Mouse (Mus musculus) layer of hippocampus, postnatal 14 days (tissue): ENCODE measurements around the gene Trim5. TPM values are rescaled to one million over a fixed set of nuclear protein-coding genes. Genes with fewer than 3 reads are reported as not detected.
"Not testable (repeated sequence)": the region's sequence is repeated elsewhere in the genome, so short reads cannot be mapped to it uniquely, and the experiment has no call there.

ENCODE experiments used
- DNase-seq, 2 experiments: peaks; one replicate each; pipeline ENCODE4 v3.0.0; 2021 to 2022; ENCODE audit warnings: low spot score in 2 of 2, mixed read lengths in 1 of 2
- long read RNA-seq, 2 experiments: library from polyadenylated mRNA; stranded (forward); transcript quantifications; one replicate each; pipeline ENCODE4 v2.0.0; 2021
- total RNA-seq, 2 experiments: library from RNA; stranded (reverse); gene quantifications; 2 replicates each; pipeline ENCODE4 v1.2.3; 2021

The Trim5 gene
- under 1 TPM; 0.25 to 0.55 TPM for total RNA-seq
- long read RNA-seq, experiment 1, result 0 reads
- long read RNA-seq, experiment 2, result 0 reads

DNA sequence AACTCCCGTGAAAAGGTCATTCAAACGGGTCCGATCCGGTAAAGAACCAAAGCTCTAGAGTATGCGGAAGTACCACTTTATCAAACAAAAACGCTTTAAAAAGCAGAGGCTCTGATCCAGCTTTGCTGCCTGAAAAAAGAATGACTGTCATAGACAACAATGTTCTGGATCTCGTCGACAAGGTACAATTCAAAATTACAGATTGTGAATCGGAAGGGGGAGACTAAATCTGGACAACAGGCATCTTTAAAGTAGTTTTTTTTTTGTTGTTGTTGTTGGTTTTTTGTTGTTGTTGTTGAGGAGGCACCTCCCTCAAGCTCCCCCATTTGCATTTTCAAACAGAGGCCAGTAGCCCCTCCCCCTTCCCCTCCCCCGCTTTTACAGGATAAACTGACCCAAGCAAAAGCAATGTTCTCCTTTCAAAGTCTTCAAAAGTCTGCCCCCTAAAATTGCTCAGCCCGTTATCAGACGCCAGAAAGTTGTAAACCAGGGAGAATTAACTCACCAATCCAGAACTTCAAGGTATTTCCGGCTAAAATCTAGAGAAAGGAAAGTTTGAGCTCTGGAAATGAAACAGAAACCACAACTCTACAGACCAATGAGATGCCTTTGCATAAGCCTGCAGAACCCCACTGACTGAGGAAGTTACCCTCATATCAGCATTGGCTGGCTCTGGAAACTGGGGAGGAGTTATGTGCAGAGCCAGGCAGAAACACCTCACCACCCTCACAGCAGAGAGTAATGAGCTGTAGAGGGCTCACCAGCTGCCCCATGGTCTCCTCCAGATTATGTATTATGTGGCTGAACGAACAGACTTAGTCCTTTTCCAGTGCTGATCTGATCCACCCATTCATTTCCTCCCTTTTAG lies at the start of gene Trim5:
Trim5 (minus strand) TSS at position 519 of the 868 bp plus-strand sequence.
- not testable (repeated sequence) for DNase-seq

DNA sequence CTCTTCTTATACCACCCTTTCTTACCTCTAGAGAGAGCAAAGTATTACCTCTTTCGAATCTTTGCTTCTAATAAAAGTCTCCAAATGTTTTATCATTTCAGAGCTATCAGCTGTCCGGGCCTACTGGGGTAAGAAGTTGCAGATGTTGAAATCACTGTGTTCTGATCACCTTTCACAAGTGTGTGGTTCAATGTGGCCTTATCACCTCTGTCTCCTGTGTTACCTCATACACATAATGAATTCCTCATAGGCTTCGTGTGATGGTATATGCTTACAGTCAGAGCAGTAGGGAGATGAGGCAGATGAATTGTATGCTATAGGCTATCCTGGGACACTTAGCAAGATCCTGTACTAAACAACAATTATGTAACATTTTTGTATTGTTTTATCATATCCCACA lies 47.7 kb upstream of the Trim5 start:
- not testable (repeated sequence) for DNase-seq

DNA sequence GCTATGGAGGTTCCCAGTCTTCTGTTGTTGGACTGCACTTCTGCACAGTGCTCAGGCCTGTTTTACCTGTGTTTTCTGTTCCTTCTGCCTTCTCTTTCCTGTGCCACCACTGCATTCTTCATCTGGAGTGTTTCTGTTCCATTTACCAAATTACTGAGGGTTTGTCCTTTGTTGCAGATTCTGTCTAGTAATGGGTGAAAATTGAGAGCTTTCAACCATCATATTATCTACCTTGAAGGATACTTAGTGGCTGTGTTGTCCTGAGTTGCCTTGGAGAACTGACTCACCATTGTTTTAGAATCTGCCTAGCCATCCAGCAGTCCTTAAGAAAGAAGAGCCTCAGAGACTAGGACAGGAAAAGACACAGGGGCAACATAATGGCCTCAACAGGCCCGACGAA lies 41.3 kb upstream of the Trim5 start, which contains the start of gene Trim34b:
Trim34b (plus strand) TSS at position 301 of the 400 bp plus-strand sequence.
- DNase-seq, result not testable (repeated sequence)

DNA sequence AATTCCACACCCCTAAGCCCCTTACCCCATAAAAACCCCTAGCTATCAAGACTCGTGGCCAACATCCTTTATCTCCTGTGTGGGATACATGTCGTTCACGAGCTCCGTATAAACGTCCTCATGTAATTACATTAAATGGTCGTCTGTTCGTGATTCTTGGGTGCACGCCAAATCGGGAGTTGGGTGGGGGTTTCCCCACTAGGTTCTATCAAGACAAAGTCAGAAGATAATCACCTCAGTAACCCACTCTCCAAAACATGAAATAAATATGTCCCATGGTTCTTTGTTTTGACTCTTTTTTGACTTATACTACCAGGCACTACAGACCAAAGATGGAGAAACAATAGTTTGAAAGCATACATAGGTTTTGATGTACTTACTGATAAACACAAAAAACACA lies 34.1 kb upstream of the Trim5 start:
- no peak for DNase-seq

DNA sequence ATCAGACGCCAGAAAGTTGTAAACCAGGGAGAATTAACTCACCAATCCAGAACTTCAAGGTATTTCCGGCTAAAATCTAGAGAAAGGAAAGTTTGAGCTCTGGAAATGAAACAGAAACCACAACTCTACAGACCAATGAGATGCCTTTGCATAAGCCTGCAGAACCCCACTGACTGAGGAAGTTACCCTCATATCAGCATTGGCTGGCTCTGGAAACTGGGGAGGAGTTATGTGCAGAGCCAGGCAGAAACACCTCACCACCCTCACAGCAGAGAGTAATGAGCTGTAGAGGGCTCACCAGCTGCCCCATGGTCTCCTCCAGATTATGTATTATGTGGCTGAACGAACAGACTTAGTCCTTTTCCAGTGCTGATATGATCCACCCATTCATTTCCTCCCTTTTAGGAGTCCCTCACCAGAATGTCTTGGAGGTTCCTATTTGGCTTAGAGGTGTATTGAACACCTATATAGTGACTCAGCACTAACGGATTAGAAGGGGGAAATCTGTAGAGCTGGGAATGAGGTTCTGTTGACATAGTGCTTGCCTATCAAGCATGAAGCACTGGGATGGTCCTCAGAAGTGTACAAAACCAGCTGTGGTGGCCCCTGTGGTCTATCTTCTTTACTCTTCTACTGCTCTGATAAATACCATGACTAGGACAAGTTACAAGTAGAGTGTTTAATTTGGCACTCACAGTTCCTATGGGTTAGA lies 27.6 kb upstream of the Trim5 start, which contains the start of gene Trim12a:
Trim12a (minus strand) TSS at position 98 of the 712 bp plus-strand sequence.
- not testable (repeated sequence) for DNase-seq

DNA sequence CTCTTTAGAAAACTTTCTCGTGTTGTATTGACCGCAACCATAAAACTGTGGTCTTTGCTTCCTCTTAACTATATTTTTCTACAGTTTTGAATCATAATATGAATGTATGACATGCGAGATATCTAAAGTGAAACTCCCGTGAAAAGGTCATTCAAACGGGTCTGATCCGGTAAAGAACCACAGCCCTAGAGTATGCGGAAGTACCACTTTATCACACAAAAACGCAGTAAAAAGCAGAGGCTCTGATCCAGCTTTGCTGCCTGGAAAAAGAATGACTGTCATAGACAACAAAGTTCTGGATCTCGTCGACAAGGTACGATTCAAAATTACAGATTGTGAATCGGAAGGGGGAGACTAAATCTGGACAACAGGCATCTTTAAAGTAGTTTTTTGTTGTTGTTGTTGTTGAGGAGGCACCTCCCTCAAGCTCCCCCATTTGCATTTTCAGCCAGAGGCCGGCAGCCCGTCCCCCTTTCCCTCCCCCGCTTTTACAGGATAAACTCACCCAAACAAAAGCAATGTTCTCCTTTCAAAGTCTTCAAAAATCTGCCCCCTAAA lies 27.0 kb upstream of the Trim5 start:
- DNase-seq, result no peak

DNA sequence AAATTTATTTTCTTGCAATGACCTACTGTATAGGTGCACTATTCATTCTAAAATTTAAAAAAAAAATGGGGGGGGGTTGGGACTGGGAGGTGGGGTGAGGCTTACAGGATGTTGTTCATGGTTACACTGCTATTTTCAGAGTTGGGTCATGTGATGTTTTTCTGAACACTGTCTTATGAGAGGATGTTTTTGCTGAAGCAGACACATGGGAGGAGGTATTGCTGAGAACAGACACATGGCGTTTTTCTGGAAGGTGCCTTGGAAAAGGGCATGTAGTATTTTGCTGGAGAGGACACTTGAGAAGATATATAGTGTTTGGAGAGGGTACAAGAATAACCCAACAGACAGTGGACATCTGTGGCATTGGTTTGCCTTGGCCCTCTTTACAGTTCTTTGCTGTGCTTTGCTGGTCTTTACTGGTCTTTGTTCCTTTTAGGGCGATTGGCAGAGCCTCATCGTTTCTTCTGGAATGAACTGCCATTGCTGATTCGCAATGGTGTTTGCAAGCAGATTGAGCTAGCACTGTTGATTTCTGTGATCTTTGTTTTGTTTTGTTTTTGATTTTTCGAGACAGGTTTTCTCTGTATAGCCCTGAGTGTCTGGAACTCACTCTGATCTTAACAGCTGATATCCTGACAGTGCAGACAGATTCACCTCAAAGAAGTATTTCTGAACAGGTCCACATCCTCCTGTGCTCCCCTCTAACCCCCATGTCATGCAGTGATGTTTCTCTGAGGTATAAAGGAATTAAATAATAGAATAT lies 3.9 kb upstream of the Trim5 start:
- no peak for DNase-seq

DNA sequence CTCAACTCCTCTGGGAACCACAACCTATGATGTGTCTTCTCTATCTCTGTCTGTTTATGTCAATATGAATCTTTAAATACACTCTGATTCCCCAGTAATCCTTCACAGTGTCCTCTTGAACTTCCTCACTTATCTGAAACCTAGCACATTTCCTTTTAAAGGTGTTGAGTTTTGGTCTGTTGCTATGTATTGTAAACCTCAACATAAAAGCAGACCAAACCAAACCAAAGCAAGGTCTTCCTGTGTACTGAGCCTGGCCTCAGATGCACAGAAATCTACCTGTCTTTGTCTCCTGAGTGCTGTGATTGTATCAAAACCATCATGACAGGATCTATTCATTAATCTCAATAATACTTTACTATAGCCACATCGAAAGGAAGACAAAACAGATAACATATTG lies 2.7 kb upstream of the Trim5 start:
- no peak for DNase-seq

DNA sequence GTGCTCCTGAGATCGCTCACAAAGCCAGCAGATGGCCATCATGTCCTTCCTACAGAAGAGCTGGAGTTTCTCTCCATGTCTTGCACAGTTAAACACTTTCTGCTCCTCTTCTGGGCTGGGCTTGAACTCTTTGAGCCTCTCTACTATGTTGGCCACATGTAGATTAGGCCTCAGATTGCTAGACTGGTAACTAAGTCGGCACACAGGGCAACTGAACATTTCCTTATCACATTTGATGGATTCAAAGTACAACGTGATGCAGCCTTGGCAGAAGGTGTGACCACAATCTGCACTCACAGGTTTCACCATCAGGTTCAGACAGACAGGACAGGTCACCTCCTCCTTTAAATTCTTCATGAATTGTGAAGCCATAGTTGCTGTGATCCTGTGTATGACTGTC lies 8.5 kb downstream of the Trim5 start:
- not testable (repeated sequence) for DNase-seq

DNA sequence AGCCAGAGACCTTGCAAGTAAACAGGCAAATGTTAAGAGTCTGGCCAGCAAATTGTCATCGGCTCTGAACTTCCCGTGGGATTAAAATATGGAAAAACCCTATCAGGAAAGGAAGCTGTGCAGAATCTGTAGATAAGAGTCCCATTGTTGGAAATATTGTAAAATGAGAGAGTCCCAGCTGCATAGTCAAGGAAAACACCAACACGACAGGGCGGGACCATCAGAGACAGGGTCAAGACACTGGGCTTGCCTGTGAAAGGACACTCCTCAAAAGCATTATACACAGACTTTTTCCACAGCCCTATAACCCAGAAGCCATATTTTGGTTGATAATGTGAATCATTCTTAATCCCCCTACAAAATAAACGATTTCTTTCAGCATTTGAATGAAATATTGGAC lies 22.6 kb downstream of the Trim5 start:
- DNase-seq, result not testable (repeated sequence)

DNA sequence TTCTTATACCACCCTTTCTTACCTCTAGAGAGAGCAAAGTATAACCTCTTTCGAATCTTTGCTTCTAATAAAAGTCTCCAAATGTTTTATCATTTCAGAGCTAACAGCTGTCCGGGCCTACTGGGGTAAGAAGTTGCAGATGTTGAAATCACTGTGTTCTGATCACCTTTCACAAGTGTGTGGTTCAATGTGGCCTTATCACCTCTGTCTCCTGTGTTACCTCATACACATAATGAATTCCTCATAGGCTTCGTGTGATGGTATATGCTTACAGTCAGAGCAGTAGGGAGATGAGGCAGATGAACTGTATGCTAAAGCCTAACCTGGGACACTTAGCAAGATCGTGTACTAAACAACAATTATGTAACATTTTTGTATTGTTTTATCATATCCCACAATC lies 27.5 kb downstream of the Trim5 start:
- DNase-seq, result not testable (repeated sequence)

DNA sequence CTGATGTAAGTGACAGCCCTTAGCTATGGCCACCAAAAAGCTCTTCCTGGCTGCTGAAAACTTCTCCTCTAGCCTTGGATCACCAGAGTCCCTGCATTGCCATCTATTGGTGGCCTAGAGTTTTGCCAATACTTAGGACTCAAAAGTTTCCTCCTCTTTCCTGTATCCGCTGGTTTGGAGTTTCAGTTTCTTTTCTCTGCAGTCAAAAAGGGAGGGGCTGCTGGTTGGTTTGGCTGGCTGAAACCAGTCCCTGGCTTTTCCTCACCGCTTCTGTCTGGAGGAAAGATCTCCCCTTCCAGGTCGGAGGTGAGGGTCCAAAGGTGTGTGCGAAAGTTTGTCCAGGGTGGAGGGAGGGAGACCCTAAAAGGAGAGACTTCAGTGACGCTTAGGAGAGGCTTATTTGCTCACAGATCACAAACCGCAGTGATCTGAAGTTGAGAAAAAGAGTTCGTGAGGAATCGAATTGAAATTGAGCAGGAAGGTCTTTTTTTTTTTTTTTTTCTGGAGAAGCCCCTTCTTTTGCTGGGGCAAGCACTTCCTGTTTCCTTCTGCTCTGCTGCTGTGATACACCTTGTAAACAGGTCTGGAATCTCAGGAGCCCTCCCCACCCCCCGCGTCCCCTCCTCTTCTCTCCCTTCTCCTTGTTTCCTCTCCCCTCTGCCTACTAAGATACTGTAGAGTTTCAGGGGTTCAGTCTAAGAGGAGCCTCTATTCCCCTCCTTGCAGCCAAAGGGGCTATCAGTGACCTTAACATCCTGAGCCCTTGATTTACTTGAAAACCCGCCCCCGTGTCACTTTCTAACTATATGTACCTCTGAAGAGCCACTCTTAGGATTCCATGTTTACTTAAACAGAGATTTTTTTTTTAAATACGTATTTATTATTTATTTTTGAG lies 43.4 kb downstream of the Trim5 start, which contains the start of gene Trim34a:
Trim34a (plus strand) TSS at position 171 of the 895 bp plus-strand sequence.
- peak; percentile 4 to 12 for DNase-seq

DNA sequence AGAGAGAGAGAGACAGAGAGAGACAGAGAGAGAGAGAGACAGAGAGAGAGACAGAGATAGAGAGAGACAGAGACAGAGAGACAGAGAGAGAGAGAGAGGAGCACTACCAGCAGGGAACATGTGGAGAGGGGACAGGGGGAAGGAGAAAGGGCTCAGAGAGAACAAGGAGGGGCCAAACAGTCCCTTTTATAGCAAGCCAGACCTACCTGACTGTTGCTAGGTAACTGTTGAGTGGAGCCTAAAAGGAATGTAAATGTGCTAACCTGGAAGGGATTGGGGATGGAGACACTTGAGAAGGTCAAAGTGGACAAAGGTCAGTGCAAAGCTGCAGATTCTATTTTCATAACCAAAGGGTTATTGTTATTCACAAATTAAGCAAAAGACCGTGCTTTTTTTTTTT lies 44.3 kb downstream of the Trim5 start:
- no peak for DNase-seq

DNA sequence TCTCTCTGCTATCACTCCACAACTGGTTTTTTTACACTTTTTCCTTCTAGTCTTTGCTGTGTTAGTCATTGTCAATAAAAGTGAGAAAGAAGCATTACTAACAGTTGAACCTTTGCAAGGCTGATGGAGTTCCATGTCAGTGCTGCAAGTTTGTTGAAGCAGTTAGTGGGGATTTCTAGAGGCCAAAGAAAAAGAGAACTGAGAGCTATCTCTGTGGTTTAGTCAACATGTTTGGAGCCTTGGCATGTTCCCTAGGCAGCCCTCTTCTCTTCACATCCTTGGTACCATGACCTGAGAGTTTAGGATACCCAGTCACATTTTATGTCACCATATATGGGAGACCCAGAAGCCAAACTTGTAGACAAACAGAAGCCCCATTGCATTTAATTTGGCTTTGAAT lies 47.0 kb downstream of the Trim5 start:
- no peak for DNase-seq

DNA sequence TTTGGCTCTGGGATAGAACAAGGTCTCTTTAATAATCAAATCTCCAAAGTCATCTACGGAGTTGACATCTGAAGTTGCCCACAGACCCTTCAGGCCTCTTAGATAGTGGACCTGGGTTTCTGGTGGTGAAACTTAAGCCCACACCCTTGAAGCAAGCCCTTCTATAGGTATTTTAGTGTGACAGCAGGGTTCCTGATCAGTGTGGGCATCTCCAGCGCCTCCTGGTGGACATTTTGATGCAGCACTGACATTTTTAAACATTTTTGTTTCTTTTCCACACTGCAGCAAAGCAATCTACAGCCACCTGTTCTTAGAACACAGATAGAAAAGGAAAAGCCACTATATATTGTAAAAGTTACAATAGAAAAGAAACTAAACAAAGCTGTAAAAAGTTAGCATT lies 56.7 kb downstream of the Trim5 start:
- DNase-seq, result peak in 1 of 2 experiments; percentile 2

DNA sequence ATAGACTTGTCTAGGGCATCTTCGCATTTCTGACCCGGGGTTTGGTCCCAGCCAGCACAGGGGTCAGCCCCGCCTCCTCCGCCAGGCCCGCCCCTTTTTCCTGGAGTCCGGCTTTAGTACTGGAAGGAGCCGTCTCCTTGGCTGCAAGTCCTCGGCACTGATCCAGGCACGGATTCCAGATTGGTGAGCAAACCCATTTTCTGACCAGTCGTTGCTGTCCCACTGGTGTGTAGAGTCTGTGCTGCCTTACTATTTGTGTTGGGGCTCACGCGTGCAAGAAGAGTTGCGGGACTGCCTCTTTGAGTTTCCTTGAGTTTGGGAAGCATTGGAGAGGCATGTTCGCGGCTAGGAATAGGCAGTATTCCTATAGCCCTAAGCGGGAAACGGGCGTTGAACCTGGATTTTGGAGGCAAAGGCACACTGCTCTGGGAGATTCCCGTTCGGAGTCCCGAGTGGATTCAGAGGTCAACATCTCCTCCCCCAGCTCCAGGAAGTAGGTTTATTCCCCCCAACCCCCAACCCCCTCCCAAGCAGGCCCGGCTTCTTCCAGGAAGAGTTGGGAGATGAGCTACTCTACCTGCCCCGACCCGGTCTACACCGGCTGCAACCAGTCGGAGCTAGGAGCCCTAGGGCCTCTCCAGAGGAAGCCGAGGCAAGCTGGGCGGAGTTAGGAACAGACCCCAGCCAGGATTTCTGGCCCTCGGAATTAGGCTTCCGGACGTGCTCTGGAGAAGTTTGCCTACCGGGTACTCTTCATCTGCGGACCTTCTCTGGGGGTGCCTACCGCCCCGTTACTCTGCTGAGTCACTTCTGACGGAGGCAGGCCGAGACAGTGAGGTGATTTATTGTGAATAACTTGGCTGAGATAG lies 69.0 kb downstream of the Trim5 start, which contains the start of gene Trim6:
Trim6 (plus strand) TSS at position 93 of the 869 bp plus-strand sequence.
- DNase-seq, result no peak

DNA sequence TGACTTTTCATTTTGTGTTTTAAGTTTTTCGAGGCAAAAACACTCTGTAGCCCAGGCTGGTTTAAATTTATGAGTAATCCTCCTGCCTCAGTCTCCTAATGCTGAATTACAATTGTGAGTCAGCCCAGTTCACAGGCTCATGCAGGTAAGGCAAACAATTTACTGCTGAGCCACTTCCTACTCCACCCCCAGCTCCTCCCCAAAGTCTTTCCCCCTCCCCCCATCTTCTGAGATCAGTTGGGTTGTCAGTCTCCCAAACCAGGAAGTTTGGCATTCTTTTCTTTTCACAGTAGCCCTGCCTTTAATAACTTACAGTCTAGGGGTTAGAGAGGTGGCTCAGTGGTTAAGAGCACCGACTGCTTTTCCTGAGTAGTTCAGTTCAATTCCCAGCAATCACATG lies 70.0 kb downstream of the Trim5 start:
- DNase-seq, result no peak

DNA sequence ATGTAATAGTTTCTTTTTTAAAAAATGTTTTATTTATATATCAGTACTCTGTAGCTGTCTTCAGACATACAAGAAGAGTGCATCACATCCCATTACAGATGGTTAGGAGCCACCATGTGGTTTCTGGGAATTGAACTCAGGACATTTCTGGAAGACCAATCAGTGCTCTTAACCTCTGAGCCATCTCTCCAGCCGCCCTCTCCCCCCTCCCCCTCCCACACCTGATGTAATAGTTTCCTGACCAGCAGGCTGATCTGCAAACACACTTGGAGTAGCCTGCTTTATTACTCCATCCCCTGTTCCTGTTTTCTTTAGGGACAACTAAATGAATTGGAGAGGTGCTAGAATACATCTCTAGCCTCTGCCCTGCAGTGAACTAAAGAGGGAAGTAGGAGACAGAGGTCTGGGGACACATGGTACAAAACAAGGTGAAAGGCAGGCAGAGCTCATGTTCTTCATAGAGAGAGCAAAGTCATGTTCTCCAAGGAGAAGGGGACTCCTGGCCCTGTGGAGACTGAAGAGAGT lies 71.8 kb downstream of the Trim5 start:
- no peak for DNase-seq
